Mouse (Mus musculus) hindbrain, embryonic 10.5 days (tissue): Measurements from ENCODE around the gene Tmem233. TPM values are rescaled to one million over a fixed set of nuclear protein-coding genes. Genes with fewer than 3 reads are reported as not detected.
A peak's percentile ranks its signal among the peaks of the same experiment; 100 is the strongest.

Experiments used
- DNase-seq: peaks from one replicate; pipeline ENCODE4 v3.0.0-alpha.2; 2017; ENCODE audit warnings: low spot score
- H3K27ac ChIP-seq: fragments of 300-500 bp; sonication (generic); 2 replicates; pipeline ENCODE4 v1.5.1; 2016; ENCODE audit warnings: mild to moderate bottlenecking, moderate library complexity
- H3K27me3 ChIP-seq: fragments of 300-500 bp; sonication (generic); 2 replicates; pipeline ENCODE4 v1.6.1; 2016; ENCODE audit warnings: mild to moderate bottlenecking; ENCODE audit not compliant: poor library complexity, insufficient read depth, severe bottlenecking
- H3K36me3 ChIP-seq: fragments of 300-500 bp; sonication (generic); 2 replicates; pipeline ENCODE4 v1.6.1; 2016; ENCODE audit warnings: mild to moderate bottlenecking, moderate library complexity
- H3K4me1 ChIP-seq: fragments of 300-500 bp; sonication (generic); replicated peaks from 2 replicates; pipeline ENCODE4 v1.6.1; 2016; ENCODE audit warnings: mild to moderate bottlenecking
- H3K4me3 ChIP-seq: fragments of 300-500 bp; sonication (generic); 2 replicates; pipeline ENCODE4 v1.5.1; 2016; ENCODE audit warnings: mild to moderate bottlenecking, moderate library complexity
- H3K9me3 ChIP-seq: fragments of 300-500 bp; sonication (generic); 2 replicates; pipeline ENCODE4 v1.6.1; 2016; ENCODE audit warnings: mild to moderate bottlenecking, moderate library complexity
- WGBS: fragments of 180-500 bp; shearing (Covaris S2); methylation state at CpG from one replicate; pipeline ENCODE4 v1.1.7; 2016; 5-methylcytosine and 5-hydroxymethylcytosine counted together
- polyA plus RNA-seq: library from polyadenylated mRNA; unstranded; fragments of >200 nt; fragmentation: Nextera tagmentation; extraction: Ambion mirVana; gene quantifications from 2 replicates; pipeline ENCODE4 v1.2.1, GENCODE M21; 2016

Gene Tmem233
- polyA plus RNA-seq, 1 experiment from 2014 or later: not detected

GRCm38 (mm10) chr5:116049821-116050220 lies 33.2 kb downstream of the Tmem233 start:
- Histone ChIP-seq H3K4me1 (no peaks in the 10 kb centered on the region), H3K36me3 (no peaks in the 10 kb centered on the region), H3K9me3 (no peaks in the 10 kb centered on the region), H3K4me3 (no peak overlapping the region), H3K27me3 (no peaks in the 10 kb centered on the region), H3K27ac (no peak overlapping the region)
- WGBS: 89% methylated on average over 4 of the region's 4 CpGs
- DNase-seq: no peak

- DNase-seq: no peak
- WGBS: 96% methylated on average over 3 of the region's 3 CpGs
- H3K27me3 ChIP-seq: no peaks in the 10 kb centered on the region
Measured at GRCm38 (mm10) chr5:116048321-116048720, 34.7 kb downstream of the Tmem233 start.

GRCm38 (mm10) chr5:116046246-116046645 lies 36.8 kb downstream of the Tmem233 start:
- H3K36me3 ChIP-seq: no peaks in the 10 kb centered on the region
- no peaks in the 10 kb centered on the region for H3K9me3 ChIP-seq
- no peaks in the 10 kb centered on the region for H3K27me3 ChIP-seq
- H3K4me3 ChIP-seq: no peak overlapping the region
- WGBS: 87% methylated on average over 4 of the region's 4 CpGs
- no peaks in the 10 kb centered on the region for H3K4me1 ChIP-seq
- no peak overlapping the region for H3K27ac ChIP-seq
- DNase-seq: no peak

More at GRCm38 (mm10) chr5:116048321-116048720, 34.7 kb downstream of the Tmem233 start:
- no peaks in the 10 kb centered on the region for H3K36me3 ChIP-seq
- H3K4me3 ChIP-seq: no peak overlapping the region
- no peaks in the 10 kb centered on the region for H3K4me1 ChIP-seq
- H3K9me3 ChIP-seq: no peaks in the 10 kb centered on the region
- no peak overlapping the region for H3K27ac ChIP-seq

- Histone ChIP-seq H3K27me3 (no peaks in the 10 kb centered on the region), H3K27ac (no peak overlapping the region), H3K9me3 (no peaks in the 10 kb centered on the region), H3K4me1 (no peaks in the 10 kb centered on the region), H3K36me3 (no peaks in the 10 kb centered on the region), H3K4me3 (no peak overlapping the region)
- WGBS: 83% methylated on average over 8 of the region's 8 CpGs
- no peak for DNase-seq
Measured at GRCm38 (mm10) chr5:116045581-116045980, 37.5 kb downstream of the Tmem233 start.

- no peak for DNase-seq
- H3K27me3 ChIP-seq: peaks cover 1% of the 10 kb centered on the region; the same call in 1 of the 2 replicates
- 63% methylated on average over 7 of the region's 7 CpGs for WGBS
Measured at GRCm38 (mm10) chr5:116042241-116042640, 40.8 kb downstream of the Tmem233 start.

GRCm38 (mm10) chr5:116039706-116040105 lies 43.3 kb downstream of the Tmem233 start:
- no peaks in the 10 kb centered on the region for H3K9me3 ChIP-seq
- peaks cover 10% of the 10 kb centered on the region; the same call in 1 of the 2 replicates for H3K27me3 ChIP-seq
- H3K4me1 ChIP-seq: peaks cover 12% of the 10 kb centered on the region
- H3K36me3 ChIP-seq: no peaks in the 10 kb centered on the region
- 30% methylated on average over 11 of the region's 11 CpGs for WGBS
- H3K4me3 ChIP-seq: no peak overlapping the region
- H3K27ac ChIP-seq: no peak overlapping the region
- DNase-seq: no peak

More at GRCm38 (mm10) chr5:116042241-116042640, 40.8 kb downstream of the Tmem233 start:
- Histone ChIP-seq H3K27ac (no peak overlapping the region), H3K36me3 (no peaks in the 10 kb centered on the region), H3K9me3 (no peaks in the 10 kb centered on the region), H3K4me1 (peaks cover 5% of the 10 kb centered on the region), H3K4me3 (no peak overlapping the region)

- WGBS: 60% methylated on average over 12 of the region's 12 CpGs
- H3K27me3 ChIP-seq: peaks cover 10% of the 10 kb centered on the region; the same call in 1 of the 2 replicates
- no peak overlapping the region for H3K4me3 ChIP-seq
- H3K36me3 ChIP-seq: no peaks in the 10 kb centered on the region
- no peaks in the 10 kb centered on the region for H3K9me3 ChIP-seq
- peaks cover 12% of the 10 kb centered on the region for H3K4me1 ChIP-seq
- H3K27ac ChIP-seq: no peak overlapping the region
- DNase-seq: no peak
Measured at GRCm38 (mm10) chr5:116037731-116038130, 45.3 kb downstream of the Tmem233 start.

- Histone ChIP-seq H3K4me3 (no peak overlapping the region), H3K27me3 (peaks cover 10% of the 10 kb centered on the region; the same call in 1 of the 2 replicates), H3K9me3 (no peaks in the 10 kb centered on the region), H3K27ac (peak overlapping the region; percentile 23; the same call in 1 of the 2 replicates), H3K36me3 (no peaks in the 10 kb centered on the region), H3K4me1 (peaks cover 12% of the 10 kb centered on the region)
- no peak for DNase-seq
- 66% methylated on average over 16 of the region's 16 CpGs for WGBS
Measured at GRCm38 (mm10) chr5:116036465-116036864, 46.6 kb downstream of the Tmem233 start.

- peak overlapping the region; percentile 34 for H3K4me3 ChIP-seq
- no peaks in the 10 kb centered on the region for H3K36me3 ChIP-seq
- H3K27ac ChIP-seq: no peak overlapping the region
- peaks cover 5% of the 10 kb centered on the region; the same call in 1 of the 2 replicates for H3K27me3 ChIP-seq
- no peaks in the 10 kb centered on the region for H3K9me3 ChIP-seq
- 6% methylated on average over 14 of the region's 14 CpGs for WGBS
- peak; percentile 72 for DNase-seq
- H3K4me1 ChIP-seq: peaks cover 9% of the 10 kb centered on the region
Measured at GRCm38 (mm10) chr5:116031190-116031577, 51.9 kb downstream of the Tmem233 start.

- Histone ChIP-seq H3K4me1 (peaks cover 9% of the 10 kb centered on the region), H3K9me3 (no peaks in the 10 kb centered on the region), H3K4me3 (peak overlapping the region; percentile 34), H3K36me3 (no peaks in the 10 kb centered on the region), H3K27ac (no peak overlapping the region), H3K27me3 (peaks cover 5% of the 10 kb centered on the region; the same call in 1 of the 2 replicates)
- no peak for DNase-seq
- WGBS: 4% methylated on average over 19 of the region's 19 CpGs
Measured at GRCm38 (mm10) chr5:116030566-116031189, 52.4 kb downstream of the Tmem233 start.

- peaks cover 5% of the 10 kb centered on the region; the same call in 1 of the 2 replicates for H3K27me3 ChIP-seq
- DNase-seq: no peak
- no peak overlapping the region for H3K4me3 ChIP-seq
- WGBS: 79% methylated on average over 7 of the region's 7 CpGs
- H3K4me1 ChIP-seq: peaks cover 12% of the 10 kb centered on the region
- H3K36me3 ChIP-seq: no peaks in the 10 kb centered on the region
- H3K9me3 ChIP-seq: no peaks in the 10 kb centered on the region
- H3K27ac ChIP-seq: no peak overlapping the region
Measured at GRCm38 (mm10) chr5:116029071-116029470, 54.0 kb downstream of the Tmem233 start.

- 94% methylated on average over 14 of the region's 14 CpGs for WGBS
- H3K27me3 ChIP-seq: peaks cover 5% of the 10 kb centered on the region; the same call in 1 of the 2 replicates
- H3K36me3 ChIP-seq: peaks cover 12% of the 10 kb centered on the region
- no peaks in the 10 kb centered on the region for H3K9me3 ChIP-seq
- H3K4me3 ChIP-seq: no peak overlapping the region
- H3K4me1 ChIP-seq: peaks cover 31% of the 10 kb centered on the region
- no peak overlapping the region for H3K27ac ChIP-seq
- no peak for DNase-seq
Measured at GRCm38 (mm10) chr5:116026561-116026960, 56.5 kb downstream of the Tmem233 start.

GRCm38 (mm10) chr5:116026107-116026506 lies 56.9 kb downstream of the Tmem233 start:
- WGBS: 91% methylated on average over 5 of the region's 5 CpGs
- H3K4me1 ChIP-seq: peaks cover 31% of the 10 kb centered on the region

More at GRCm38 (mm10) chr5:116026107-116026506, 56.9 kb downstream of the Tmem233 start:
- no peak for DNase-seq
- H3K4me3 ChIP-seq: no peak overlapping the region
- no peak overlapping the region for H3K27ac ChIP-seq
- no peaks in the 10 kb centered on the region for H3K9me3 ChIP-seq
- peaks cover 5% of the 10 kb centered on the region; the same call in 1 of the 2 replicates for H3K27me3 ChIP-seq
- H3K36me3 ChIP-seq: peaks cover 17% of the 10 kb centered on the region
